Mouse (Mus musculus): ENCODE measurements at regions not wholly inside any gene's neighbourhood (a gene's known extent, or its start where the extent isn't known, plus 50 kb on each side); places are given as distances from the start of the nearest gene placed in this dataset.

- peak; percentile 24 for DNase-seq
- Histone ChIP-seq H3K27ac (ENCODE audit: insufficient read depth, low read depth, low read length) (no peak overlapping the region), H3K36me3 (ENCODE audit: control insufficient read depth, insufficient read depth, low read length) (no peaks in the 10 kb centered on the region), H3K4me1 (ENCODE audit: control insufficient read depth, insufficient read depth, low read length) (no peaks in the 10 kb centered on the region), H3K4me3 (ENCODE audit: insufficient read depth, low read depth, low read length) (no peak overlapping the region), H3K27me3 (replicated peaks; ENCODE audit: control insufficient read depth, insufficient read depth, low read length) (no peaks in the 10 kb centered on the region)
- TF ChIP-seq CTCF (conservative IDR thresholded peaks at IDR 0.05; ENCODE audit: insufficient read depth, insufficient read length, low read depth, low read length) (no peak), POLR2A (IDR thresholded peaks at IDR 0.05; ENCODE audit: low read depth, low read length) (no peak)
- 18% methylated on average over 15 of the region's 15 CpGs for WGBS
These were observed 54.9 kb upstream of the Chst1 start for GRCm38 (mm10) chr2:92544364-92545151.

- Histone ChIP-seq H3K4me1 (ENCODE audit: control insufficient read depth, insufficient read depth, low read length) (no peaks in the 10 kb centered on the region), H3K4me3 (ENCODE audit: insufficient read depth, low read depth, low read length) (no peak overlapping the region), H3K27me3 (replicated peaks; ENCODE audit: control insufficient read depth, insufficient read depth, low read length) (no peaks in the 10 kb centered on the region), H3K36me3 (ENCODE audit: control insufficient read depth, insufficient read depth, low read length) (no peaks in the 10 kb centered on the region), H3K27ac (ENCODE audit: insufficient read depth, low read depth, low read length) (no peak overlapping the region)
- WGBS: 66% methylated on average over 5 of the region's 5 CpGs
- DNase-seq: no peak
- no peak for TF ChIP-seq CTCF (conservative IDR thresholded peaks at IDR 0.05; ENCODE audit: insufficient read depth, insufficient read length, low read depth, low read length)
- no peak for TF ChIP-seq POLR2A (IDR thresholded peaks at IDR 0.05; ENCODE audit: low read depth, low read length)
These were observed 58.7 kb upstream of the Chst1 start for GRCm38 (mm10) chr2:92540841-92541240.

- DNase-seq: no peak
- Histone ChIP-seq H3K4me1 (ENCODE audit: control insufficient read depth, insufficient read depth, low read length) (peaks cover 14% of the 10 kb centered on the region; the same call in 1 of the 2 replicates), H3K27me3 (replicated peaks; ENCODE audit: control insufficient read depth, insufficient read depth, low read length) (no peaks in the 10 kb centered on the region), H3K27ac (ENCODE audit: insufficient read depth, low read depth, low read length) (no peak overlapping the region), H3K36me3 (ENCODE audit: control insufficient read depth, insufficient read depth, low read length) (no peaks in the 10 kb centered on the region), H3K4me3 (ENCODE audit: insufficient read depth, low read depth, low read length) (no peak overlapping the region)
- 89% methylated on average over 5 of the region's 5 CpGs for whole genome bisulfite sequencing
- TF ChIP-seq CTCF (conservative IDR thresholded peaks at IDR 0.05; ENCODE audit: insufficient read depth, insufficient read length, low read depth, low read length) (no peak), POLR2A (IDR thresholded peaks at IDR 0.05; ENCODE audit: low read depth, low read length) (no peak)
These were observed 67.5 kb upstream of the Chst1 start for GRCm38 (mm10) chr2:92531996-92532395.

- Histone ChIP-seq H3K4me1 (ENCODE audit: control insufficient read depth, insufficient read depth, low read length) (peaks cover 14% of the 10 kb centered on the region; the same call in 1 of the 2 replicates), H3K27me3 (replicated peaks; ENCODE audit: control insufficient read depth, insufficient read depth, low read length) (no peaks in the 10 kb centered on the region), H3K36me3 (ENCODE audit: control insufficient read depth, insufficient read depth, low read length) (no peaks in the 10 kb centered on the region), H3K4me3 (ENCODE audit: insufficient read depth, low read depth, low read length) (no peak overlapping the region), H3K27ac (ENCODE audit: insufficient read depth, low read depth, low read length) (no peak overlapping the region)
- 75% methylated on average over 4 of the region's 4 CpGs for WGBS
- no peak for DNase-seq
- TF ChIP-seq CTCF (conservative IDR thresholded peaks at IDR 0.05; ENCODE audit: insufficient read depth, insufficient read length, low read depth, low read length) (no peak), POLR2A (IDR thresholded peaks at IDR 0.05; ENCODE audit: low read depth, low read length) (no peak)
These were observed 68.8 kb upstream of the Chst1 start for GRCm38 (mm10) chr2:92530677-92531076.

DNA sequence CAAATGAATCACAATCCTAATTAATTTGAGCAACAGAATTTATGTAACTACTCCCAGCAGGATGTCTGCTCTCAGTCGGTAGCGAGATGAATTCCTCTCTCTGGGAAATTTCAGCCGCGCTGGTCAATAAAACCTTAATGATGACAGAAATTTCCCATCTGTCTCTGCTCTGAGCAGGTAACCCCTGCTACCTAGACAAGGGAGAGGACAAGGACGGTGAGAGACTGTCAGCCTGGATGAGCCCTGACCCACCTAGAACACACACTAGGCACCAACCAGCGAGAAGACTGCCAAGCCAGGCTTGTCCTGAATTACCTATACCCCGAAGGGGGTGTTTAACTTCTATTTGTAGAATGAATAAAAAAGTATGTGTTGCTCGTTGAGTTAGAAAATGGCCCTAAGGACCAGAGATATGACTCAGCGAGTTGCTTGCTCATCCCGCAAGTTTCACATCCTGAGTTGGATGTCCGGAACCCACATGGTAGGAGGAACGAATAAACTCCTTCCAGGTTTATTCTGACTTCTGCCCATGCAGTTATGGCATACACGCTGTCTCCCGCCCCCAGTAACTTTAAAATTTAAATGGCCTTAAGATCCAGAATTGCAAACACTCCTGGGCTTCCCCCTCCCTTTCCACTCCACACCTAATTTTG, 69.5 kb upstream of the Slc35c1 start:
- Histone ChIP-seq H3K36me3 (ENCODE audit: control insufficient read depth, insufficient read depth, low read length) (no peaks in the 10 kb centered on the region), H3K27me3 (replicated peaks; ENCODE audit: control insufficient read depth, insufficient read depth, low read length) (no peaks in the 10 kb centered on the region), H3K4me3 (ENCODE audit: insufficient read depth, low read depth, low read length) (peak overlapping the region; percentile 64; the same call in 1 of the 2 replicates), H3K4me1 (ENCODE audit: control insufficient read depth, insufficient read depth, low read length) (peaks cover 14% of the 10 kb centered on the region; the same call in 1 of the 2 replicates), H3K27ac (ENCODE audit: insufficient read depth, low read depth, low read length) (no peak overlapping the region)
- WGBS: 40% methylated on average over 14 of the region's 14 CpGs
- TF ChIP-seq POLR2A (IDR thresholded peaks at IDR 0.05; ENCODE audit: low read depth, low read length) (no peak), CTCF (conservative IDR thresholded peaks at IDR 0.05; ENCODE audit: insufficient read depth, insufficient read length, low read depth, low read length) (no peak)
- DNase-seq: no peak

- peaks cover 14% of the 10 kb centered on the region; the same call in 1 of the 2 replicates for H3K4me1 ChIP-seq (ENCODE audit: control insufficient read depth, insufficient read depth, low read length)
- H3K27me3 ChIP-seq (replicated peaks; ENCODE audit: control insufficient read depth, insufficient read depth, low read length): no peaks in the 10 kb centered on the region
- 4% methylated on average over 24 of the region's 24 CpGs for WGBS
- peak; percentile 92 for DNase-seq
- TF ChIP-seq POLR2A (IDR thresholded peaks at IDR 0.05; ENCODE audit: low read depth, low read length): peak; percentile 32
- no peak for TF ChIP-seq CTCF (conservative IDR thresholded peaks at IDR 0.05; ENCODE audit: insufficient read depth, insufficient read length, low read depth, low read length)
- H3K27ac ChIP-seq (ENCODE audit: insufficient read depth, low read depth, low read length): peak overlapping the region; percentile 66
- H3K4me3 ChIP-seq (ENCODE audit: insufficient read depth, low read depth, low read length): peak overlapping the region; percentile 64
- no peaks in the 10 kb centered on the region for H3K36me3 ChIP-seq (ENCODE audit: control insufficient read depth, insufficient read depth, low read length)
These were observed 68.8 kb upstream of the Slc35c1 start for GRCm38 (mm10) chr2:92529071-92529641.

All from kidney, adult 2 months (tissue).